Mouse (Mus musculus): Measurements from ENCODE around the gene Nudt16l1. TPM values are rescaled to one million over a fixed set of nuclear protein-coding genes. Genes with fewer than 3 reads are reported as not detected.

The Nudt16l1 gene
- total RNA-seq, 2 experiments from 2014 or later, result 10.5 to 13.7 TPM

DNA sequence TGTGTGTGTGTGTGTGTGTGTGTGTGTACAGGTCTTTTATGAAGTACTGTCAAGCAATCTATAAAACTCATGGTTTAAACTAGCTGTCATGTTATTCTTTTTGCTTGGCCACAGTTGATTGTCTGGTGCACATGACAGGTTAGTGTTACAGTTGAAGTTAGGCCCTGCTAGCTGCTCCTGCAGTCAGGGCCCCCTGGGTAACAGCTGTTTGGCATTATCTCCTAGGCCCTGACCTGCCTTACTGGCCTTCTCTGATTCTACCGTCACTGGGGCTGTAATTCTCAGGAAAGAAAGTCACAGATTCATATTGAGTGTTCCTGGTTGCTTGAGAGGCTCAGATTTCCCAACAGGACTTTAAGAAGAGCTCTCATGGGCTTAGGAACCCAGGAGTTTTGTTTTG is 33.0 kb upstream of the Nudt16l1 start:
- DNase-seq, result peak; percentile 38
- no peak for TF ChIP-seq CTCF (IDR thresholded peaks at IDR 0.05)
- Histone ChIP-seq H3K4me3 (no peak overlapping the region), H3K27ac (peak overlapping the region; percentile 81)
- intact Hi-C loops (cut with DNase I), result no loop called here

DNA sequence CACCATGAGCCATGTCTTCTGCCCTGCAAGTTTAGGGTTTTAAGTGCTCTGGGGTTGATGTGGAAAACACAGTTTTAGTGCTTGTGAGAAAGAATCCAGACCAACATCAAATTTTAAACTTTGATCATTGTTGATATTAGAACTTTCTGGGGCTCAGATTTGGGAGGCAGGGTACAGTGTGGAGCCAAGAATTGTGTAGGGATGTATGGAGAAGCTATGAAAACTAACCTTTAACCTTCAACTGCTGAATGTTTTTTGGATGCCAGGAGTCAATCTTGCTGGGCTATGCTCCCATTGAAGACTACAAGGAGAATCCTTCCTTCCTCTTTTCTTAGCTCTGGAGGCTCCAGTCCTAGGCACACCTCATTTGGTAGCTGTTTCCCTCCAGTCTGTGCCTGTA is 32.0 kb upstream of the Nudt16l1 start:
- no peak overlapping the region for H3K4me3 ChIP-seq
- intact Hi-C loops (cut with DNase I), result no loop called here
- peak overlapping the region; percentile 81; the same call in 1 of the 2 replicates for H3K27ac ChIP-seq
- no peak for TF ChIP-seq CTCF (IDR thresholded peaks at IDR 0.05)
- DNase-seq, result no peak

DNA sequence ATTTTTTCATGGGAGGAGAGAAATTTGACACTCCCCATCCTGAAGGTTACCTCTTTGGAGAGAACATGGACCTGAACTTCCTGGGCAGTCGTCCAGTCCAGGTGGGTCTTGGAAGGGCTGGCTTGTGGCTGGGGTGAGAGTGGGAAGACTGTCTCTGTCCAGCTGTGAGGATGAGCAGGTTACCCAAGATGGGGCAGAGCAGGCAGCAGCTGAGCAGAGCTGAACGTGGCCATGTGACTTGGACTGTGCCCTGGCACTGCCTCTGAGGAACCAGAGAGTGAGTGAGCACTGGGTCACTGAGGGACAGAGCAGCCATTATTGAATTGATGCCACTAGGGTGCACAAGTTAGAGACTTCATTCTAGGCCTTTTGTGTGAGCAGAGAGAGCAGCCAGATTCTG is 31.2 kb upstream of the Nudt16l1 start:
- intact Hi-C loops (cut with DNase I), result no loop called here
- TF ChIP-seq CTCF (IDR thresholded peaks at IDR 0.05), result no peak
- DNase-seq, result peak; percentile 52
- no peak overlapping the region for H3K4me3 ChIP-seq
- H3K27ac ChIP-seq, result peak overlapping the region; percentile 38; the same call in 1 of the 2 replicates

DNA sequence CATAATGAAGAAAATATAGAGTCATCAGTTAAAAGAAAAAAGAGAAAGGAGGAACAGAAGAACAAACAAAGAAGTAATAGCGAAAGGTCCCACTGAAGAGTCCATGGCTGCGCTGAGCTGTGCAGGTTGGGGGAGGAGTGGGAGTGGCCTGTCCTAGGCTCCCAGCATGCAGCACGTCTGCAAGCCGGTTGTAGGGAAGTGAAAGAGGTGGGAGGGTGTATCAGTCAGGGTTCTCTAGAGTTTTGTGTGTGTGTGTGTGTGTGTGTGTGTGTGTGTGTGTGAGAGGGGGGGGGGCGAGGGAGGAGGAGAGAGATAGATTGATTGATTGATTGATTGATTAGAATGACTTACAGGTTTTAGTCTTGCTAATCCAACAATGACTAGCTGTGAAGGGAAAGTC is 30.6 kb upstream of the Nudt16l1 start:
- intact Hi-C loops (cut with DNase I), result no loop called here
- peak overlapping the region; percentile 38; the same call in 1 of the 2 replicates for H3K27ac ChIP-seq
- TF ChIP-seq CTCF (IDR thresholded peaks at IDR 0.05), result no peak
- no peak overlapping the region for H3K4me3 ChIP-seq
- no peak for DNase-seq

DNA sequence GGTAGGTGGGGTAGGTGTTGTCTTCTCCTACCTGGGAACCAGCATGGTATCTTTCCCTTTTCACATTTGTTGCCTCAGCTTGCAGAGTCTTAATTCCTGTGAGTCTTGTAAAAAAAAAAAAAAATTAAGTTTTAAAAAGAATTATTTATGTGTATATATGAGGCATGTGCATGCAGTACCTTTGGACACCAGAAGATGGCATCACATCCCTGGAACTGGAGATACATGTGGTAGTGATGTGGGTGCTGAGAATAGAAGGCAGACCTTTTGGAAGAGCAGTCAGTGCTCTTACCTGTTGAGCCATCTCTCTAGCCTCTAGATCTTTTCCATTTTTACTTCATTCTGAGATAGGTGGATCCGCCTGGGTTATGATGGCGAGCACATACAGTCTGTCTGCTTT is 28.8 kb upstream of the Nudt16l1 start:
- Histone ChIP-seq H3K4me3 (no peak overlapping the region), H3K27ac (no peak overlapping the region)
- intact Hi-C loops (cut with DNase I), result no loop called here
- TF ChIP-seq CTCF (IDR thresholded peaks at IDR 0.05), result peak; percentile 60
- DNase-seq, result no peak

DNA sequence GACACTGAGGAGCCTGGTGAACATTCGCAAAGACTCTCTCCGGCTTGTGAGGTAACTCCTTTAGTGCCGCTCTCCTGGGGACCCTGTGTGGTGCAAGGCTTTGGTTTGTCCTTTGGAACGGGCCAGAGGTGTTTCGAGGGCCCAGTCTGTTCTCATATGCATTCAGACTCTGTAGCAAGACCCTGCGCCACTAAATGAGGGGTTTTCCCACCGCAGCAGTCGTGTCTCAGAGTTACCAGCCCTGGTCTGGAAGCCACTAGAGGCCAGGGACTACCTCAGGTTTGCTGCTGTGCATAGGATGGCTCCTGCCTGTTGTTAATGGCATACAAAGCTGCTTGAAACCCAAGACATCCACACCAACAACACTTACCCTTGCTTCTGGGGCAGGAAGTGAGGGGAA is 27.8 kb upstream of the Nudt16l1 start:
- Histone ChIP-seq H3K27ac (no peak overlapping the region), H3K4me3 (no peak overlapping the region)
- no peak for TF ChIP-seq CTCF (IDR thresholded peaks at IDR 0.05)
- intact Hi-C loops (cut with DNase I), result no loop called here
- DNase-seq, result no peak

DNA sequence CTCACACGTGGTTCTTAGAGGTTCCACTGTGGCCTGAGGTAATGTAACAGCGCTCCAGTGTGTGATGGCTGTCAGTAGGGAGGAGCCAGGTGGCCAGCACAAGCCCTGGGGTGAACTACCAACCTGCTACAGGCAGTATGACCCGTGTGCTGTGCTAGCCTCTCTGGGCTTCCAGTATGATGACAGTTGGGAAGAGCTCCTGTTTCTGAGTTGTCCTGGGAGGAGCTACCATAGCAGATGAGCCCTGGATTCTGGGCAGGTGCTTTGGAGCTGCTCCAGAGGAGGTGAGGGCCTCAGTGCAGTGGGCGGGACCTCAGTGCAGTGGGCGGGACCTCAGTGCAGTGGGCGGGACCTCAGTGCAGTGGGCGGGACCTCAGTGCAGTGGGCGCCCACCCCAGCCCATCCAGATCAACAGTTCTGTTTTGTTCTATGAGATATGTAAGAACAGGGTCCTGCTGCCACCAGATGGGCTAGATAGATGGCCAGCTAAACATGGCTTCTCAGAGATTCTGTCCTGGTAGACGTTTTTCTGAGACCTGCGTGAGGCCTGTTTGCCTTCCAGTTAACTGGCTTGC is 26.4 kb upstream of the Nudt16l1 start:
- no peak for TF ChIP-seq CTCF (IDR thresholded peaks at IDR 0.05)
- peak overlapping the region; percentile 78 for H3K27ac ChIP-seq
- intact Hi-C loops (cut with DNase I), result loop anchor here (2.0 kb wide), 1 partner anchor 33 kb away; no protein-coding TSS in a partner anchor

DNA sequence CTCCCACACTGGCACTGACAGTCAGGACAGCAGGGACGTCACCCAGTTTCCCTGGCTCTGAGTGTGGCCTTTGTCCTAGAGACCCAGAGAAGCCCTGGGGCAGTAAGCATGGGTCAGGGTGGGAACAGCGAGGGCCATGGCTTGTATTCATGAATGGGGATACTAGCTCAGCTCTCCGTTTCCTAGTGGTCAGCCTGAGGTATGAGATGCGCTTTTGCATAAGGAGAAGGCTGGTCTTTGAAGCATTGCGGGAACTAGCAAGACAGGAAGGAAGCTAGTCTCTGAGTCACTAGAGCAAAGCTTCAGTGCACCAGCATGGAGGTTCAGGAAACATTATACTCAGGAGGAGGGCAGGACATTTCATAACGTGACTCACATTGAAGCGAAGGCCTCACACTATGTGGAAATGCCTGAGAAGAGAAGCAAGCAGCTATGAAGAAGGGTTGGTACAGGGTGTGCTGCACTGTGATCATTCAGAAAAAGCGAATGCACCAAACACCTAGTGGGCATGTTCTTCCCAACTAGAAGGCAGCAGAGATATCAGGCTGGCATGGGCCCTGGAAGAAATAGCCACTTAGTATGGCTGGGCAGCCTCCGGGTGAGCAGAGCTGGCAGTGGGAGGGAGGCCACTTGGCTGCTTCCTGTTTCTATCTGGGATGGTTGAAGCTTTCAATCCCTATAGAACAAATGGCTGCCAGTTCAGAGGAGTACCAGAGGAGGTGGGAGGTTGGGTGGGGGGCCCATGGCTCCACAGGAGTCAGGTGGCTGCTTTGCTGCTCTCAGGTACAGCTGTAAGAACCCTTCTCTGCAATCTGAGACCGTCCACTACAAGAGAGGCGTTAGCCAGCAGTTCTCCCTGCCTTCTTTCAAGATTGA is 25.4 kb upstream of the Nudt16l1 start:
- peak overlapping the region; percentile 78 for H3K27ac ChIP-seq
- no peak for DNase-seq
- TF ChIP-seq CTCF (IDR thresholded peaks at IDR 0.05), result no peak
- intact Hi-C loops (cut with DNase I), result loop anchor here (2.0 kb wide), 1 partner anchor 34 kb away; no protein-coding TSS in a partner anchor
- peak overlapping the region; percentile 5; the same call in 1 of the 2 replicates for H3K4me3 ChIP-seq

More for the DNA sequence above, 26.4 kb upstream of the Nudt16l1 start:
- no peak for DNase-seq
- H3K4me3 ChIP-seq, result no peak overlapping the region

DNA sequence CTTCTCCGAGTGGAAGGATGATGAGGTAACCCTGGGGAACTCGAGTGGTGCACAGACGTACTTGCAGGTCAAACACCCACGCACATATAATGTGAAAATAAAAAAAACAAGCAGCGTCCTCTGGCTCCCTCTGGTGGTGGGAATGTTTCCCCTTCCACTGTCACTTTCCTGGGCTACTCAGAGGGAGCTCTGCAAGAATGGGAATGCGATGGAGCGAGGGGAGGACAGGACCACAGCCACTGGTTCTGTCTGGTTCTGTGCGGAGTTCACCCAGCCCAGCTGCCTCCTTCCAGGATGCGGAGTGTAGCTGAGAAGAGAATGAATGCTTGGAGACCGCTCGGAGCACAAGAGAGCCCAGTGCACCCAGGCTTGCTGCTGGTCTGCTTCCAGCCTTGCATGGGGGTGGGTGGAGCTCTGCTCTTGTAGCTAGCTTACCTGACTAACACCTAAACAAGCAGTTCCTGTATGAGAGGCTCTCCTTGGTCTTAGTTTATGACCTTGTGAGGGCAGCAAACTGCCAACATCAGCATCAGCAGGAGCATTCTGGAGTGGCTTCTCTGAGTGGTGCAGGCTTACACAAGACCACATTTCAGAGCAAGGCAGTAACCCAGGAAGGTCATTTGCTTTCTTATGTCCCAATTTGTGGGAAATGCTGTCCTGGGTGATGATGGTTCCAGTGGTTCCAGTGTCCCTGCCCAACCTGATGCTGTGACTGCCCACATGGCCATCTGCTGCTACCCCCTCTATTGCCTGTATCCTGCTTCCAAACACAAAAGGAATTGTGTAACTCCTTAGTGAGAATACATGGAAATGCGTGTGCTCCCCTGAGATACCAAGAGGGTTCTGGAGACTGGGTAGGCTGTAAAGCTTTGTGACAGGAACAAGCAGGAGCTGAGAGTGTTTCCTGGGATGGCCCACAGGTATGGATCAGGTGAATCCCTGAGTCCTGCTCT is 24.5 kb upstream of the Nudt16l1 start:
- intact Hi-C loops (cut with DNase I), result loop anchor here (2.0 kb wide), 1 partner anchor 35 kb away; no protein-coding TSS in a partner anchor

DNA sequence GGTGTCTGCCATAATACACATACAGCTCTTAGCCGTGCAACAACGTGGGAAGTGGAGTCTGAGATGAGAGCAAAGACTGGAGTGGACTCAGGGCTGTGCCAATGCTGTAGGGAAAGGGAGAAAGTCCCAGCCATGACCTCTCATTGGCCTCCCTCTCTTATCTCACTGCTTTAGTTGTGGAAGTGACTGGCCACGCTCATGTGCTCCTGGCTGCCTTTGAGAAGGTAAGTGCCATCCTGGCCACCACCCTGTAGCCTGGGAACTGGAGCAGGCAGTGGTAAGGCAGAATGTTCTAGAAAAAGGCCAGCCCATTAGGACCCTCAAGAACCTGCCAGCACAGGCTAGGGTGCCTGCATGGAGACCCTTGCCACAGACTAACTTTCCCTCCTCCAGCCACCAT is 22.6 kb upstream of the Nudt16l1 start:
- no peak for TF ChIP-seq CTCF (IDR thresholded peaks at IDR 0.05)
- no peak for DNase-seq
- H3K27ac ChIP-seq, result no peak overlapping the region
- intact Hi-C loops (cut with DNase I), result no loop called here
- no peak overlapping the region for H3K4me3 ChIP-seq

More for the DNA sequence above, 24.5 kb upstream of the Nudt16l1 start:
- peak; percentile 99 for TF ChIP-seq CTCF (IDR thresholded peaks at IDR 0.05)
- Histone ChIP-seq H3K27ac (peak overlapping the region; percentile 78), H3K4me3 (peak overlapping the region; percentile 5; the same call in 1 of the 2 replicates)
- peak; percentile 83 for DNase-seq

DNA sequence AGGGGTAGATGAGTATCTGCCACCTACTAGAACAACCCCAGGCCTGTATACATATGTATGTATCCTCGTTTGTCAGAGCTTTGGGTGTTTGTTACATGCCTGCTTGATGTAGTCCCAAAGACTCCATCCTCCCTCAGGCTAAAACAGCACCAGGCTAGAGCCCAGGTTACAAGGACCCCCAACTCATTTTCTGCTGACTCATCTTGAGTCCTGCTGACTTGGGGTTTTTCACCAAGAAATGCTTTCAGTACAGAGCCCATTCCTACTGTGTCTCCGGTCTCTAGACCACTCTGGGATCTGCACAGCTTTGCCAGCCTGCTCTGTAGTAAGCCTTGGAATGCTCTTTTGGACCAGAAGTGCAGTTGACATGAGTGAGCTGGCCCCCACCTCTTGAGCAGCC is 22.0 kb upstream of the Nudt16l1 start:
- intact Hi-C loops (cut with DNase I), result no loop called here
- no peak overlapping the region for H3K4me3 ChIP-seq
- no peak for TF ChIP-seq CTCF (IDR thresholded peaks at IDR 0.05)
- DNase-seq, result no peak
- H3K27ac ChIP-seq, result no peak overlapping the region

DNA sequence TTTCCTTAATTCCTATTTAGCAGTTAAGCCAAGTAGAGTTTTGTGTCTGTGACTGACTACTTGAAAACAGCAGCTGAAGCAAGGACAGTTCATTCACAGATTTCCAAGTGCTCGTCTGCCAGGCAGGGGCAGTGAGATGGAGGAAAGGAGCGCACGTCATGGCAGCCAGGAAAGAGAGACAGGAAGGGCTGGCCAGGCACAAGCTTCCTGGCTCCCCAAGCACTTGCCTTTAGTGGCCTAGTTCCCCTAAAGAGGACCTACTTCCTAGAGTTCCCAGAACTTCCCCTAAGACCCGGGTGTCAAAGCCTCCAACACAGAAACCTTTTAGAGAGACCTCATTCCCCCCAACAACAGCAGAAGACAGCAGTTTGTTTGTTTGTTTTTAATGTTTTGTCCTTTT is 18.0 kb upstream of the Nudt16l1 start:
- no peak for TF ChIP-seq CTCF (IDR thresholded peaks at IDR 0.05)
- Histone ChIP-seq H3K27ac (peak overlapping the region; percentile 56), H3K4me3 (no peak overlapping the region)
- intact Hi-C loops (cut with DNase I), result no loop called here
- no peak for DNase-seq

Measured in gastrocnemius, adult 2 months (tissue).